Mouse (Mus musculus) neutrophil, adult 5-6 weeks (primary cell): Measurements from ENCODE around the gene Ryk. TPM values are rescaled to one million over a fixed set of nuclear protein-coding genes. Genes with fewer than 3 reads are reported as not detected.
"Not testable (repeated sequence)": the region's sequence is repeated elsewhere in the genome, so short reads cannot be mapped to it uniquely, and the experiment has no call there.

Experiments used
- ATAC-seq: fragments of 151-379, 151-347 bp; 2 replicates; pipeline ENCODE4 v1.8.0; 2017; ENCODE audit warnings: mild to moderate bottlenecking, moderate TSS enrichment; ENCODE audit not compliant: insufficient number of reproducible peaks, poor library complexity, low FRiP score, severe bottlenecking; ENCODE audit errors: extremely low read depth
- total RNA-seq: library from RNA; stranded (forward); fragments of 200-1000 nt; gene quantifications from 2 replicates; pipeline ENCODE4 v1.2.3, GENCODE M21; 2017

Ryk gene
- total RNA-seq, 1 experiment from 2014 or later, result not detected

DNA sequence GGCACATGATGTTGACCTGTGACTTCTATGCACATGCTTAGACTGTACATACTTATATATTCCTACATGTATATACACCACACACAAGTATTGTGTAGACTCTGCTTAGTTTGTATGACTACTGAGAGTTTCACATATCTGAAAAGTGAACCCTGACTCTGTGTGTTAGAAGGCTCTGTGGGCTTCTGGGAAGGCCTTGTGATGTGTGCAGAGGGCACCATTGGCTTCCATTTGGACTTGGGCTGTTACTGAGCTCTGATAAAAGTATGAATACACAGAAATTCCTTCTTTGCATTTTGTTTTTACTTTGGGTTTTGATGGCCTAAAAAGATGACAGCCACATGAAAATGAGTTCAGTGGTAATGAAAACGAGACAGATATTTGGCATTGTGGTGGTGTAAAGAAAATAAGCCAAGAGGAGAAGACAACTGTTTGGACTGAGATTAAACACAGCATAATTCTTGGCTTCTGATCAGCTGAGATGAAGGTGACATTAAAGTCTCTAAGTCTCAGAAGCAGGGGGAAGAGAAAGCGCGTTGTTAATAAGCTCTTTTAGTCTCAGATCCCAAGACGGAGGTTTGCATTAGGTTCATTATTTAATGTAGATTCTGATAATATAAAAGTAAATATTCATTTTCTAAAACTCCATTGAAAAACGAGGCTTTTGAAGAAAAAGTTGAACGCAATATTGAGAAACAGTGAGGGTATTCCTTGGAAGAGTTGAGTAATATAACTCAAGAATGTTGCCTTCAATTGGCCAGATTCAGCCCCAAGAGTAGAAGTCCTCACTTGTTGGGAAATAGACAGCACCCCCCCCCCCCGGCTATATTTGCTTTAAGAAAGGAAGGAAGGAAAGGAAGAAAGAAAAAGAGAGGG is 58.0 kb downstream of the Ryk start:
- no peak for ATAC-seq

DNA sequence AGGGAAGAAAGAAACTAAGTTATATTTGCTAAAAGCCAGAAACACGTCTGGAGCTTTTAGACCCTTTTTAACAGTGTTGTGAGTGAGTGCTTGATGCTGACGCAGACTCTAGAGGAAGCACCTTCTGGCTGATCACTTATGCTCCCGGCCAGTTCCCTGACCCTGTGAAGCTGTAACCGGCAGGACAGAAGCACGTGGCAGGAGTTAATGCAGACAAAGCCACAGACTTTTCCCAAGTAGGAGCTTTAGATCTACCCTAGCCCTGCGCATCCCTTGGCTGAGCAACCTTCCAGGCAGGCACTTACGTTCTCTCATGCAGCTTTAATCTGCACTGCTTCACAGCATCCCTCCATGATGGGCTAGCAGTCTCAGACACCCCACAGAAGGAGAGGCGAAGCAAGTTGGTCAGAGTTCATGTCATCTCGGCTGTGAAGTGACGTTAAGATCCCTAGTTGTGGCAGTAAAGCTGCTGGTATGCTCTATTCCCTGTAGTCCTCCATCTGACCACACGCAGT is 58.7 kb downstream of the Ryk start:
- ATAC-seq, result no peak

DNA sequence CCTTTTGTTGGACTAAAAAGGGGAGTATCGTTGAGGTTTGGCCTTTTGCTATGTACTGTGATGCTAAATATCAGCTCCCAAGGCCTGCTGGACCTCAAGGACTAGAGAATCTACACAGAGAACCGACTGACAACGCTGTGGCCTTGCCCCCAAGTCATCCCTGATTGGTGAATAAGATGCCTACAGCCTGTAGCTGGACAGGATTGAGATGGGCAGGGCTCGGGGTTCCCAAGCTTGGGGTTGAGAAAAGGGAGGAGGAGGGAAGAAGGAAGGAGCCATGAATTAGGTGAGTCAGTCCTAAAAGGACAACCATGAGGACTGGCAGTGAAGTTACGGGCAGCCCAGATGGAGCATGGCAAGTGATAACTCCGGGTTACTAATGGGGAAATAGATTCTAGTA is 65.2 kb downstream of the Ryk start:
- no peak for ATAC-seq

DNA sequence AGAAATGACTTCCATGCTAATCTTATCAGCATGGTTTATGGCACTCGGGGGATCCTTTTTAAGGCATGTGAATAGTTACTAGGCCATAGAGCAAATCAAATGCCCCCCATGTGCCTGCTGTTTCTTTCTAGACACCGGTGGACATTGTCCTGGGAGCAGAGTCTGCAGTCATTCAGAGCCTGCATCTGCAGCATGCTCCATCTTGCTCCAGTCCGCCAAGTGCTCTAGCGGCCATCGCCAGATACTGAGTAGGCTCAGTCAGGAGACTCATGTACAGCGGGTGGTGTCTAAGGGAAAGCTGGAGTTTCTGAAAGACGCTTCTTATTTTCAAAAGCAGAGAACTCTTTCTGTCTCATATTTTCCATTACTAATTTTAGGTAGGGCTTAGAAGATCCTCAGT is 67.6 kb downstream of the Ryk start:
- ATAC-seq, result no peak

DNA sequence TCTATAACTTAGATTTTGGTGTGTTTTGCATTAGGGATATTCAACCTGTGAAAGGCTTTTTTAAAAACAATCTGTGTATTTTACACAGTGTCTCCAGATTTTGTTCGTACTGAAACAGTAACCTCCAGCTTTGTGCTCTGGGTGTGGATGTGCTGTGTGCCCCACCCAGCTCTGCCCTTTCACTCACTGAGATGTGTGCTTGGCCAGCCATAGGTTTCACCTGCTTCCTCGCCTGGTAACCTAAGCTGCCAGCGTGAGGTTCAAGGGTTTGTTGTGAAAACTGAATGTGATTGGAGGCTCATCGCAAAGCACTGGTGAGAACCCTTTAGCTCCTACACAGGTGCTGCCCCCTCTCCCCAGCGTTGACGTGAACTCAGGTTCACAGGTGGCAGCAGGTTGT is 70.2 kb downstream of the Ryk start:
- no peak for ATAC-seq

DNA sequence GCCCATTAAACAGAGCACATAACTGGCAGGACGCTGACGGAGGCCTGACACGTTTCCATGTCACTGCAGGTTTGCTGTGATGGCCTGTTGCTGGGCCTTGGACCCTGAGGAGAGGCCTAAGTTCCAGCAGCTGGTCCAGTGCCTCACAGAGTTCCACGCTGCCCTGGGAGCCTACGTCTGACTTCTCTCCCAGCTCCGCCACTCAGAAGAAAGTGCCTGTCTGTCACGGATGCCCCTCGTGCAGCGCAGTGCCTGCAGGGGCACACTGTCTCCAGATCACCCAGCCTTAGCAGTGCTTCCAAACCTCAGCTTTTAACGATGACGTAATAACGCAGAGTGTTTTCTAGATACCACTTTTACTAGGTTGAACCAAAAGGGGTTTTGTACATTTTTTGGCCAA is 72.1 kb downstream of the Ryk start:
- ATAC-seq, result no peak

DNA sequence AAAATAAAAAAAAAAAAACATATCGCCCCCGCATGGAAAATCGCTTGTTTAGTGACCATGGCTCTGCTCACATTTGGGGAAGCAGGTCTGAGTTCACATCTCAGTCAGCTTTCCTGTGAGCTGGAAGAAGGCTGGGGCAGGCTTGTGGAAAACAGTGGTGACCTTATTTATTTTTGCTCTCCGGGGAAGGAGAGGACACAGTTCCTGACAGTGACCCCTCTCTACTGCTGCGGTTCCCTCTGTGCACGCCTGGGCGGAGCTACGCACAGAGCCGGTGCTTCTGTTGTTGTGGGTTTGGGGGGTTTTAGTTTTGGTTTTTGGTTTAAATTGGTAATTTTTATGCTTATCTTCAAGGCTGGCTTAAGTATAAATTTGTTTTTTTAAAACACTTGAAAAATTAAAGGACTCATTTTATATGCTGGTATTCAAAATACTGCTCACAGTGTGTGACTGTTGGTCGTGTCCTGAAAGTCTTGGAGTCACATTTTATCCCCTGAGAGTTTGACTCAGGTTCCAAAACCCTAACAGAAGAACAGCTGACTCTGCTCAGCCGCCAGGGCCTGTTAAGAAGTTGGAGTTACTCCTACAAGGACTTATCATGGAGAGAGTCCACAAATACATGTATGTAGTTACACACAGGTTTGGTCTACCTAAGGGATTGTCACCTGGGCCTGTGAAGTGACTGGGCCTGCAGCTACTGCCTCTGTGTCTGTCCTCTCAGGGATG is 73.0 kb downstream of the Ryk start:
- ATAC-seq, result no peak

DNA sequence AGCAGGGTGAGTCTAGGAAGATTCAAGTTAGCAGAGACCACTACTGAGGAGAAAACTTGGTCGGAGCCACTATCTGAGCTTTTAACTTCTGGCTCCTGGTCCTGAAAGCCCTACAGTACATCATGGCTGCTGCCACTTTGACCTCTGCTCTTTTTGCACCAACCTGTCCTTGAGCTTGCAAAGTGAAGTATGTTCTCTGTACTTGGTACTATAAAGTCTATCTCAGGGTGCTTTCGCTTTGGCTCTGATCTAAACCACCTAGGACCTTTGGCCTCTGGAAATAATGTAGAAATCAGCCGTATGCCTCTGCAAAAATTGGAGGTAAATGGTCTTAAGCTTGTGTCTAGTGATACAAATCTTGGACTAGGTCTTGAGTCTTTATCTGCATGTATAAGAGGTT is 76.8 kb downstream of the Ryk start:
- no peak for ATAC-seq

DNA sequence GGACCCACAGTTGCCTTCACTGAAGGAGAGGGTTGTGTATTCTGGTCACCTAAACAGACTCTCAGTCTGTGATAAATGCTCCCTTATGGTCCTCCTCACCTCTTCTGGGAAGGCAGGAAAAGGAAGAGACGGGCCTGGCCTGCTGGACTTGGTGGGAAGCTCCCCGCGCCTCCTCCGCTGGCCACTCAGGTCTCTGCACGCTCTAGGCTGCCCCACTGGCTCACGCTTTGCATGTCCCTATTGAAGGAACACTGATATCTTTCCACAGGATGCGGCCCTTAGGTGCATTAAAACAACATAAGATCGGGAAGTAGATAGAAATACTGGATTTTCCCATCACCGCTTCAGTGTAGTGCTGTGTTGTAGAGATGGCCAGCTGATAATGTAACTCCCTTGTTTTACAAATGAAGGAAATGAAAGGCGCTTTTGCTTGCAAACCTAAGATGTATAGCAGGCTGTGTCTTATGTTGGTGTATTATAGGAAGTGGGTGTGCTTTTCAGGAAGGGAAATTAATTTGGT is 77.9 kb downstream of the Ryk start:
- no peak for ATAC-seq

DNA sequence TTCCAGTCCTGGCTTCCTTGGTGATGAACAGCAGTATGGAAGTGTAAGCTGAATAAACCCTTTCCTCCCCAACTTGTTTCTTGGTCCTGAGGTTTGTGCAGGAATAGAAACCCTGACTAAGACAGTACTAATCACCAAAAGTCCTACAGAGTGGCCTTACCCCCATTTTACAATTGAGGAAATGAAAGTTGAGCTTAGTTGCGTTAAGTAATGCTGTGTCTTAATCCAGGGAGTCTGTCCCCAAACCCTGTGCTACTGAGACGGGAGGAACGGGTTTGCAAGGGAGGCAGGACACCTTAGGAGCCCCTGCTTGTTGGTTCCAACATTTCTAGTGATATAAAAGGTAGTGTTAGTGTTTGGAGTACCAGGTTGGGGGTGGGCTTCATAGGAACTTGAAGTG is 78.9 kb downstream of the Ryk start:
- not testable (repeated sequence) for ATAC-seq

DNA sequence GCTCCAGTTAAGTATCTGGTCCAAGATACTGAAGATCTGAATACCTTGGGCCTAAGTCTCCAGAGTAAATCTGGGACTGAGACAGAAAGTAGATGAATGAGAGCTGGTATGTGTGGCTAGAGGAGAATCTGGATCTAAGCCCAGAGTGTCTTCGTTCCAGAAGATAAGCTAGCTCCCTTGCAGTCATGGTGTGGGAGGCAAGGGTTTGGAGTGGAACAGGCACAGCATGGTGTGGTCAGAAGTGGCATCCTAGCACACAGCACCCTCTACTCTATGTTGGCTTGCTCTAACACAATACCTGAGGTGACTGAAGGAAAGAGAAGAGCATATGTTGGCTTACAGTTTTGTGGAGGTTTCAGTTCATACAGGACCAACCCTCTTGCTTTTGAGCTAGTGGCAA is 79.9 kb downstream of the Ryk start:
- no peak for ATAC-seq

DNA sequence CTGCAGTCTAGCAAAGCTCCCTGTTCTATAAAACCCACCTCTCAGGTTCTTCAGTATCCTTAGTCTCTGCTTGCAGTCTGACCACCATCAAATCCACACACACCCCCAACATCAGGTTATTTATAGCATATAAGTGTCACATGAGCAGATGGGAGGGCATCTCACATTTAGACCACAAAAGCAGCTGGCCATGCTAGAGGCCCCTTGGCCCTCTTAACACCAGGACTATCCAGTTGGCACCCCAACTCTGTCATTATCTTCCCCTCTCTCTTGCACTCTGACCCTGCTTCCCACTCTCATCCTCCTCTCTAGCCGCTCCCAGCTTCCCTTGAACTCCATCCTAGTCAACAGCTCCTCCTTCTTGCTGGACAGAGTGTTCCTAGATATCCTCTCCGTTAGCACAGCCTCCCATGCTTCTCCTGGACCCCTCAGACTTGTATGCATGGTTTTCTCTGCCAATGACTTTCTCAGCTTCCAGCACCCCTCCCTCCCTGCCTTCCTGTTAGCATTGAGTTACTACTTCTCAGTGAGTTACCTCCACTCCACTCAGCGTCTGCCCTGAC is 80.7 kb downstream of the Ryk start:
- no peak for ATAC-seq

DNA sequence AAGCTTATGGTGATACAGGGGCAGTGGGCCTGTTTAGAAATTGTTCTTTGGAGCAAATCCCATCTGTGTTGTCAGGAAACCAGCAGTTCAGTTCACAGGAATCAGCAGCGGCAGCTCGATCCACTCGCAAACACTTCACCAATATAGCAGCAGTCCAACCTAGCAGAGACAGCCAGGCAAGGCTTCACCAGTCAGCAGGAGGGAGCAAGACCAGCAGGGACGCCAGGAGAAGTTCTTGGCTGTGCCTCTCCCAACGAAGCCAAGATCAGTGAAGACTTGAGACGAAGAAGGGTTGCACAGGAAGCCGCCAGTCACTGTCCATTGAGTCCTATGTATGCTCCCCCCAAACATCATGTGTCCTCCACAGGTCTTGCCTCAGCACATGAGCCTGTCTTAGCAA is 81.4 kb downstream of the Ryk start:
- no peak for ATAC-seq

DNA sequence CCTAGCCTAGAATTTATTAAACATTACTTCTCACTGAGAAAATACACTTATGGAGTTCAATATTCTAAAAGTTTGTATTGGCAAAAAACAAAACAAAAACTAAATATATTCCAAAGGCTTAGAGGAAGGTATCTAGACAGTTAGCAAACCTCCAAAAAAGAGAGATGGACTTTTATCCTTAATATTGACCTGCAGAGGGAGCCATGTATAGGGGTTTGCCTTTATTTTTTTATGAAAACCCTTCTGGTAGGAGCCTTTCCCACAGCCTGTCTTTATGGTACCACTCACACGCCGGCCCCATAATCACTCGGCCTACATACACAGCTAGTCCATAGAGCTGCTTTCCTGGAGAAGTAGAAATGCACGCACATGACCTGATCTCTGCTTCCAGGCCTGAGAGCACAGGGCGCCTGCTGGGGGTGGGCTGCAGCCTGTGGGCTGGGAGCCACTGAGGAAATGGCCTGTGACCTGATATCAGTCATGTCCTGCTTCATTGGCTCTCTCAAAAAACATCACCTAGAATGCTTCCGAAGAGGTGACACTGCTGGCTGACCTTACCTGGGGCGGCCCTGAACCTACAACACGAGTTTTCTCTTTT is 82.9 kb downstream of the Ryk start:
- no peak for ATAC-seq

DNA sequence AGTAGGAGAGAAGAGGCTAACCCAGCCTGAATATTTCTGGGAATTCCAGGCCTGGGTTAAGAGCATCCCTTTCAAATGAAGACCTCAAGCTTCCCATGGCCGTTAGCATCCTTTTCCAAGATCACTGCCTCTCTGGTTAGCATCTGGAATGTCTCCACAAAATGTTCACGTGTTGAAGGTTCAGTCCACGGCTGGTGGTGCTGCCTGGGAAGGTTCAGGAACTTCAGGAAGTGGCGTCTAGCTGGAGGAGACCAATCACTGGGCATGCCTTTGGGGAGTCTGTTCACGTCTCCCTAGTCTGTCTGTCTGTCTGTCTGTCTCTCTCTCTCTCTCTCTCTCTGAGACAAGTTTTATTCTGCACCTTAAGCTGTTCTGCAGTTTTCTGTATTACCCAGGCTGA is 84.8 kb downstream of the Ryk start:
- no peak for ATAC-seq

DNA sequence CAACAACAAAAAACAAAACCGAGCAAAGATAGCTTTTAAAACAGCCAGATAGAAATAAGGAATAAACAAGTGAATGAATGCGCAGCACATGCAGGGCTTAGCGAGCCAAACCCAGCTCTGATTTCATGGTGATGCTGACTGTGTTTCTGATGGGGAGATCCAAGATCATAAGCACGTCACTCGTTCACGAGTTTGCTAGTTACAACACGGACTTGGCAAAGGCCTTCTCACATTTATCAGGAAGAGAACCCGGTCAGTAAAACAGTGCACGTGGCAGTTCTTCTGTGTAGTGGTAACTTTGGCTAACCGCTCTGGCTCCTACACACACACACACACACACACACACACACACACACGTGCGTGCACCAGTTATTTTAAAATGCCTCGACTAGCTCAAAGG is 87.1 kb downstream of the Ryk start:
- no peak for ATAC-seq

DNA sequence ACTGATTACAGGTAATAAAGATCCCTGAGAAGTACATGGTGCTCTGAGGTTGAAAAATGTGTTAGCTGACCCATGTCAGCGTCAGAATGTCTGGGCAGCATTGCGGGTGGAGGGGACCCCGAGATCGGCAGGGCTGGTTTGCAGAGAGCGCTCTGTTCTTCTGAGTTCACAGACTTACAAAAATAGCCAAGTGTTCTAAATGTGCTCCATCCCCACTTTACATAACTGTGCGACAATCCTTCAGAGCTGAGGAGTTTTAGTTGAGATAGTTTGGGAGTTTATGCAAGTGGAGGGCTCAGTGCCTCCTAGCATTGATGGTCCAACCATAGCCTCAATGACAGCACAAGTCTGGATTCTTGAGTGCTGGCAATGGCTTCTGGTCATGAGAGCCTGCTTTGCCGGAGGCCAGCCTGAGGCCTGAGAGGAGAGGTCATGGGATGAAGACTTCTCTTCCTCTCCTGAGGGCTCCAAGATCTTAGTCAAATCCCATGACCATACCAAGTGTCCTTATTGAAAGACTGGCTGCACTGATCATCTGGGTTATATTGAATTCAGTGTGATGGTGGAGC is 88.2 kb downstream of the Ryk start:
- no peak for ATAC-seq

DNA sequence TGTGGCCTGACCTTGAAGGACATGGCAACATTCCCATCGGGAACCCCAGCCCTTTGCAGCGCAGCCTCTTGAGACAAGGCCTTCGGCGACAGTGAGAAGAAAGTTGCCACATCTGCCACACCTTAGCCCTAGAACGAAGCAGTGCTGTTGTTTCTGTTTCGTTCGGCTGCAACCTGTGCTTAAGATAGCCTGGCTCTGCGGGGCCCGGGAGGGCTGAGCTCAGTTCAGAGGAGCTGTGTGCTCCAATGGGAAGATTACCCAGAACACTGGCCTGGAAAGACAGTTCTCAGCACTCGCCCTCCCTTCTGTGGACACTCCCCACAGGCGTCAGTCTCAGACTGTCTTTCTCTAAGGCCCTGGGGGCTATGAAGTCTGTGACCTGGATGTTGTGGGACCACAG is 89.1 kb downstream of the Ryk start:
- no peak for ATAC-seq
